Mouse (Mus musculus) CD4-positive helper T cell, adult 2 months (primary cell): Measurements from ENCODE around the gene BC034090.

Source experiments
- DNase-seq: peaks from one replicate; pipeline ENCODE4 v3.0.0-alpha.2; 2012; ENCODE audit warnings: low read depth, missing footprints, low spot score

The BC034090 gene

GRCm38 (mm10) chr1:155216313-155216712 lies 27.9 kb downstream of the BC034090 start:
- DNase-seq, result no peak

GRCm38 (mm10) chr1:155215066-155215764 lies 29.0 kb downstream of the BC034090 start:
- DNase-seq, result no peak

DNA sequence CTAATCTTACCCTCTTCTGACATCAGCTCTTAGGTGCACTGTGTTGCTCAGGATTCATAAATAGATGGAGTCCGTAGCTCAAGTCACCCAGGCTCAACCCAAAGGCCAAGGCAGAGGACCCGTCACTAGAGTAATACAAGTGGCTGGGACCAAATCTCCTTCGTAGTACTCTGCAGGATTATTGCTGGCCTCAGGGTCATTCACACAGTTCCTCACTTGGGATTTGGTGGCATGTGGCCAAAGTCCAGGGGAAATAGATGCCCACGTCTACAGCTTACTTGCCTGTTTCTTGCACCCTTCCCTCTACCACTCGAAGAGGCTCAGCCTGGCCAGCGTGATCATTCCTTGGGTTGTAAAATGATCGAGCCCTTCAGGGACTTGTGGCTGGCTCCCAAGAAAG lies 30.3 kb downstream of the BC034090 start:
- no peak for DNase-seq

- DNase-seq, result no peak
These were observed 31.1 kb downstream of the BC034090 start for GRCm38 (mm10) chr1:155212936-155213774.

DNA sequence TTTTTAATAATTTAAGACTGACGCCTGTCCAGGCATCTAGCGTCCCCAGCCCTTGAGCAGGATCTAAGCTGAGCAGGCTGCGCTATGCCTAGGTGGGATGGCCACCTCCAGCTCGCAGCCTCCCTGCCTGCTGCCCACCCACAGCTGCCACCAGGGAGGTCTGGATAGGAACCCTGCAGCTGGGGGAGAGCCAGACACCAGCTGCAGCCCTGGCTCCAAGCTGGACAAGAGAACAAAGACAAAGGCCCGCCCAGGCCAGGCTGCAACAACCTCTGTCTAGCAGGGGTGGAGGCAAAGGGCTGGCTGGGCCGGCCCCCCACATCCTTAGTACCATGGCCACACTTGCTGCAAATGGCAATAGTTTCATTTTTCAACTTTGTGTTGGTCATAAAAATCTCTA lies 31.8 kb downstream of the BC034090 start:
- no peak for DNase-seq

DNA sequence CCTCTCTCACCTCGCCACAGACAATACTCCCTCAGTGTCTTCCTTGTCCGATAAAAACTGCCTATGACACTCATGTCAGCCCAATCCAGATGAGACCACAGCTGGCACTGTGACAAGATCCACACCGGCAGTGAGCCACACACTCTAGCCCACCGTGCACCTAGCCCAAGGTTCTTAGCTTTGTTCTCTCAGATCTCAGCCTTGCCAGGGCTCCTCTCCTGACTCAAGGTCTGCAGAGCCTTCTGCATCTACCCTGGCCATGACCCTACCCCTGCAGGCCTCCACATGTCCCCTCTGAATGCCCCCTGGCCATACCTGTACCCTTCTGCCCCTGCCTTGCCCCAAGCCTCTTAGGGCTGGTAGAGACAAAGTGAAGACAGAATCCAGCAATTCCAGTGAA lies 32.2 kb downstream of the BC034090 start:
- no peak for DNase-seq

DNA sequence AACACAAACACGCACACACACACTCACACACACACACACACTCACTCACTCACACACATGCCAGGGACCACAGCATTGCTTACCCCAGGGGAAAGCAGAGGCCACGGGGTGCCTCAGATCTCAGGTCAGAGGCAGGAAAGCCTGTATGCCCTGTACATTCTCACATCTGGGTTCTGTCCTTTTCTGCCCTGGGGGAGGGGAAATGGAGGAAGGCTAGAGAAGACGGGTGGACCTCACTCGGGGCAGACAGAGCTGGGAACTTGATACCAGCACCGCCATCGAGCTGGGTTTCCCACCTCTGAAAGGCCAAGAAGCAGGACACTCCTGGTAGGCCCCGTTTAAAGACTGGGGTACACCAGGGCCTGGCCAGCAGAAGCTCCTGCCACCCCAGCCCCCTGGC lies 33.2 kb downstream of the BC034090 start:
- no peak for DNase-seq

- DNase-seq, result no peak
These were observed 34.1 kb downstream of the BC034090 start for GRCm38 (mm10) chr1:155210011-155210763.

DNA sequence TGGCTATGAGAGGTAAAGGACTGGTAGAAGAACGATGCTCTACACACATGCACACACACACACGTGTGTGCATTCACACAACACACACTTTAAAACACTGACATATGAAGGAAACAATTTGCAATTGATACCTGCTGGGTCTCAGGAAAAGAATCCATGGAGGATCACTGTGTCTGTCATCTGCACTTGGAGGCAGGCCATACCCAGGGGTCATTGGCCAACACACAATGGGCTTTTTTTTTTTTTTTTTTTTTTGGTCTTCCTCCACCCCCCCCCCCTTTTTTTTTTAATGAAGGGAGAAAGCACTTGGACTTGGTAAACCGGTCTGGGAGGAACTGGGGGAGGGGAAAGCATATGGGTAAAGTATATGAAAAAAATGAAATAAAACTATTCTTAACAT lies 36.4 kb downstream of the BC034090 start:
- DNase-seq, result no peak

DNA sequence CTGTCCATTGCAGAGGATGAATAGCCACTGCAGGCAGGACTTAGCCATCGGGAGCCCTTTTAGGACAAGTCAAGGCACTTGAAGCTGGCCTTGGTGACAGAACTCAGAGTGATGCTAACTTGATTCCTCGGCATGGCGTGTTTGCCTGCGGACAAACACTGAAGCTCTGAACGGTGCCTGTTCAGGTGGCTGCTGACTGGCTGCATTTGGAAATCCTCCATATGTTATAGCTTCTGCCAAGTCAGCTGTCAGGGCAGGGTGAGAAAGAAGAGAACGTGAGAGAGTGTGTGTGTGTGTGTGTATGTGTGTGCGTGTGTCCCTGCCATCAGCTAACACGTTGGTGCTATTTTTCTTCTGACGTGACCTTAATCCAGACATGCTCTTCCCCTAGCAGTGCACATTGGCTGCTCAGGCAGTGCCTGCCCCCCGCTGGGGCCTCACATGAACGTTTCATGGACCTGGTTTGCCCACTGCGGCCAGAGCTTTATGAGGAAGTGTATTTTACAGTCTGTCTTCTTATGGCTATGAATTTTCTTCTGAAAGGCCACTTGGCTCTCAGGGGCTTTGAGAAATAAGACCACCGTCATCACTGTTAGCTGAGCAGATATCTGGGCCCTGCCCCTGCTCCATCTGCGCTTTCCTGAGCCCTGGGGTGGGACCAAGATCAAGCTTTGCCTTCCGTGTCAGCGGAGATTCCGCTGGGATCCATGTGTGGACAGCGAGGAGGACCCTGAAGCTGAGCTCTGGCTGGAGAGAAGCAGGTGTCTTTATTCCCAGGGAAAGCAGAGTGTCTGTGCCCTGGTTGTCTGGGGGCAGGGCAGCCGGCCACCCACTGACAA lies 38.2 kb downstream of the BC034090 start:
- DNase-seq, result no peak

DNA sequence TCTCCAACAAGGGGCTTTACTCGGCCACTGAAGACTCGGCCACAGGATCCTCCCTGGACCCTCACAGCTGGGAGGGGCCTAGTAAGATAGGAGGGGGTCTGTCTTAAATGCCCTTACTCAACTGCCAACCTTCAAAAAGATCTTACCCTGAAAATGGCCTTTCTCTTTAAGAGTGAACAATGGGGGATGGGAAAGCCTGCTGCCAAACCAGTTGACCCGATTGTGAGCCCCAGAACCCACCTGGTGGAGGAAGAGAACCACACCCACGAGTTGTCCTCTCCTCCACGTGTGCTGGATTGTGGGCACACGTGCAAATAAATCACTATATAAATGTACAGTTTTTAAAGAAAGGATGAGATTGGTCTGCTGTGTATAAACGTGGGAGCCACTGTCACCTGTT lies 38.9 kb downstream of the BC034090 start:
- DNase-seq, result no peak

DNA sequence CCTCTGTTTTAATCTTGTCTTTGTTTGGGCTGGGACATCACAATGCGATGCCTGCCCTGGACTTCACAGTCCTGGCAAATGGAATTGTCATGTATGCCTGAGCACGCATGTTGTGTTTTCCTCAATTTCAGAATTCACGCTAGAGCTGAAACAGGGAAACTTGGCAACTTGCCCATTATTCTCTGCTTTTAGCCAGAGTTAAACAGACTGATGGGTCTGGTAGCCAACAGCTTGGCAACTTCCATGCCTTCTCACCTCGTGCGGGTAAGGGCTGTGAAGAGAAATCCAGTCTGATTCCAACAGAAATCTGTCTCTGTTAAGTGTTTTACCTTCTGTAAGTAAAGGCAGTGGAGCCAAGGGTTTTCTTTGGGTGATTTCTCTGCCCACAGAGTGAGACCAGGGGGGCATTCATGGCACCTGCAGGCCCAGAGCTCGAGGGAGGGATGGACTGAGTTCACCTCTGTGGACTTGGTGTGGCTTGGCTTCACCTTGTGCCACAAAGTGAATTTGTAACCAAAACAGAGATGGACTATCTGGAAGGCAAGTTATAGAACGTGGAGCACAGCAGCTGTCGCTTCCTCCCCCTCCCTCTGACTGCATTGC lies 39.6 kb downstream of the BC034090 start:
- DNase-seq, result no peak

- DNase-seq, result no peak
These were observed 40.3 kb downstream of the BC034090 start for GRCm38 (mm10) chr1:155203954-155204353.

DNA sequence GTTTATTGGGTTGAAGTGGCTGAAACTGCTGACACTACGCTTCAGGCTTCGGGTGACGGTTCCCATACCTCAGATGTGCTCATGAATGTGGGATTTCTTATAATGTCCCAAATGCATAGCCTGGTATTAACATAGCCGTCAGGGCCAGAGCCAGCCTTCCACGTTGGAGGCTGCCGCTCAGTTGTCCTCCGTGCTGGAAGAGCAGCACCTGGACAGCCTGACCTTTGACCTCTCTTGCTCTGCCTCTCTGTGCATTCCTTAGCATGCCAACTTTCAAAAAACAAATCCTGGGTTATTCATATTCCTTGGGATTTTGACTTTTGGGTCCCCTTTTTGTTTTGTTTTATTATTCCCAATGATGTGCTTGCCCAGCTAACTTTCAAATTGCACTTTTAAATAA lies 41.1 kb downstream of the BC034090 start:
- no peak for DNase-seq

- no peak for DNase-seq
These were observed 41.8 kb downstream of the BC034090 start for GRCm38 (mm10) chr1:155202472-155202871.

DNA sequence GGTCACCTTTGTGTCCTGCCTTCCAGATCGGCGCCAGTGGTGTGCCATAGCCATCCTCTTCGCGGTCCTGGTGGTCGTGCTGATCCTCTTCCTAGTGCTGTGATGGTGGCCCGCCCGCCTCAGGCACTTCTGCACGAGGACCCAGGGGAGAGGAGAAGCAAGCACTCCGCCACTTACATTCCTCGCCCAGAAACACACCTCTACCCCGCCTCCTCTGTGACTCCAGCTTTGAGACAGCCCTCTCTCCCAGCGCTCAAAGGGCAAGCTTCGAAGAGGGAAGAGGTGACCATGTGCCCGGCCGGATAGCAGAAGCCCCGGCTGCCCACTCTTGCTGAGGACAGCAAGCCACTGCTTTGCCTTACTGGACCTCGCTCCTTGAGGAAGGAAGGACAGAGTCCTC lies 42.3 kb downstream of the BC034090 start:
- no peak for DNase-seq

DNA sequence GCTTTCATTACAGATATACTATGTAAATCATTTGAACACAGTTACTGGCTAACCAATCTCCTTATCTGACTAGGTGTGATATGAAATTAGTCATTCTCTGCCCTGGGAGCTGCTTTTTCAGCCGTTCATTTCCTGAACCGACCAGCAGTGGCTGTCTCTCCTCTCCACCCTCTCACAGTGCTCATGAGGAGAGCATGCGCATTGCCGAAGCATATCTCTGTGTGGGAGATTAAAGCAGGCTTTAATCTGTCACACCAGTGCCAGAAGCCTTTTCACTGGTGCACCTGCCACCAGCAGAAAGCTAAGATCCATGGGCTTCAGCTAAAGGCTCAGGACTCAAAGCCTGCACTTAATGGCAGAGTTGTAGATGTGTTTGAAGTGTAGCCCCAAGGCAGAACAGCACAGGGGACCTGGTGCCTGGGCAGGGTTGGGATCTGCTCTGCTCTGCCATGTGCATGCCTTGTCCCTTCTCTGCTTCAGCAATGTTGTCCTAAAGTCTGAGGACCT lies 42.8 kb downstream of the BC034090 start:
- DNase-seq, result peak; percentile 84

GRCm38 (mm10) chr1:155200967-155201366 lies 43.3 kb downstream of the BC034090 start:
- no peak for DNase-seq

DNA sequence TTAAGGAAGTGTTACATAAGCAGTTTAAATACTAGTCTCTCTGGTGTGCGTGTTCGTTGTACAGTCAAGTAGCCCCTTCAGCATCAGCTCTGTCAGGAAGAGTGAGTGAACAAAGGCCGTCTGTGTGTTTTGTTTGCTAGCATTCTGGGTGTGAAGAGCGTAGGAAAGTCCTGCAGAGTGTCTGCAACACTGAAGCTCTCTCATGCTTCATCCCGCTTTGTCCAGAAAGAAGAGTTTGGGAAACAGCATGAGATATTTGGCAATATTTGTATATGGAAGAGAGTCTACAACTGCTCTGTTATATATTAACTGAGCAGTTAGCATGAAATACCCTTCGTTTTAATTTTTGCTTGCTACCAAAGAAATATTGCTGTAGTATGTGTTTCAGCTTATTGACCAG lies 44.7 kb downstream of the BC034090 start:
- no peak for DNase-seq

GRCm38 (mm10) chr1:155196691-155197090 lies 47.6 kb downstream of the BC034090 start:
- no peak for DNase-seq
